Mouse (Mus musculus): ENCODE measurements at regions not wholly inside any gene's neighbourhood (a gene's known extent, or its start where the extent isn't known, plus 50 kb on each side); places are given as distances from the start of the nearest gene placed in this dataset.

GRCm38 (mm10) chr4:125847568-125847967 lies 176.8 kb upstream of the Csf3r start:
- Histone ChIP-seq H3K4me3 (ENCODE audit: control insufficient read depth, low read depth, low read length) (no peak overlapping the region), H3K36me3 (ENCODE audit: control insufficient read depth, insufficient read depth, low read length) (no peaks in the 10 kb centered on the region), H3K4me1 (ENCODE audit: control insufficient read depth, insufficient read depth, low read length) (peaks cover 3% of the 10 kb centered on the region), H3K27me3 (ENCODE audit: control insufficient read depth, insufficient read depth, low read length) (no peaks in the 10 kb centered on the region), H3K27ac (ENCODE audit: control insufficient read depth, insufficient read depth, low read depth, low read length) (no peak overlapping the region)
- TF ChIP-seq CTCF (IDR thresholded peaks at IDR 0.05; ENCODE audit: control insufficient read depth, insufficient read depth, insufficient replicate concordance, low read depth, low read length) (no peak), POLR2A (IDR thresholded peaks at IDR 0.05; ENCODE audit: control insufficient read depth, low read depth, low read length) (no peak)

GRCm38 (mm10) chr4:125850300-125850699 lies 174.1 kb upstream of the Csf3r start:
- Histone ChIP-seq H3K27ac (ENCODE audit: control insufficient read depth, insufficient read depth, low read depth, low read length) (no peak overlapping the region), H3K27me3 (ENCODE audit: control insufficient read depth, insufficient read depth, low read length) (no peaks in the 10 kb centered on the region), H3K4me1 (ENCODE audit: control insufficient read depth, insufficient read depth, low read length) (peaks cover 3% of the 10 kb centered on the region), H3K4me3 (ENCODE audit: control insufficient read depth, low read depth, low read length) (no peak overlapping the region), H3K36me3 (ENCODE audit: control insufficient read depth, insufficient read depth, low read length) (no peaks in the 10 kb centered on the region)
- peak; percentile 47; the same call in 1 of the 2 replicates for TF ChIP-seq CTCF (IDR thresholded peaks at IDR 0.05; ENCODE audit: control insufficient read depth, insufficient read depth, insufficient replicate concordance, low read depth, low read length)
- TF ChIP-seq POLR2A (IDR thresholded peaks at IDR 0.05; ENCODE audit: control insufficient read depth, low read depth, low read length) = no peak

DNA sequence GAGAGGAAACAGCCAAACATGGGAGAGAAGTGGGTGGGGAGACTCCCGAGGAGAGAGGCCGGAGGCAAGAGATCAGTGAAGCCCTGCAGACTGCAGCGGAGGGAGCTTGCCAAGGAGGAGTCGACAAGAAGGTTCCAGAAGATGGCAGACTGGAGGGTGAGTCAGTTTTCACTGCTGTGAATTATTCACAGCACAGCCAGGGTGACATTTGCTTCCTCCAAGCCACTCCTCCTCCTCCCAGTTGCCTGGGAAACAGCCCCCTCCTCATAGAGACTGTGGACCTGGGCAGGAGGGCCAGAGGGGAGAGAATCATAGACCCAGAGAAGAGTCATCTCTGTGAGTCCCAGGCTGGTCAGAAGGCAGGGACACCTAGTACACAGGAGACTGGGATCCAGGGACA lies 171.8 kb upstream of the Csf3r start:
- no peak overlapping the region for H3K4me3 ChIP-seq (ENCODE audit: control insufficient read depth, low read depth, low read length)
- no peak overlapping the region for H3K27ac ChIP-seq (ENCODE audit: control insufficient read depth, insufficient read depth, low read depth, low read length)
- peaks cover 3% of the 10 kb centered on the region for H3K4me1 ChIP-seq (ENCODE audit: control insufficient read depth, insufficient read depth, low read length)
- H3K36me3 ChIP-seq (ENCODE audit: control insufficient read depth, insufficient read depth, low read length) = no peaks in the 10 kb centered on the region
- no peak for TF ChIP-seq CTCF (IDR thresholded peaks at IDR 0.05; ENCODE audit: control insufficient read depth, insufficient read depth, insufficient replicate concordance, low read depth, low read length)
- no peak for TF ChIP-seq POLR2A (IDR thresholded peaks at IDR 0.05; ENCODE audit: control insufficient read depth, low read depth, low read length)
- H3K27me3 ChIP-seq (ENCODE audit: control insufficient read depth, insufficient read depth, low read length) = no peaks in the 10 kb centered on the region

- Histone ChIP-seq H3K4me1 (ENCODE audit: control insufficient read depth, insufficient read depth, low read length) (no peaks in the 10 kb centered on the region), H3K4me3 (ENCODE audit: control insufficient read depth, low read depth, low read length) (no peak overlapping the region), H3K27me3 (ENCODE audit: control insufficient read depth, insufficient read depth, low read length) (no peaks in the 10 kb centered on the region), H3K27ac (ENCODE audit: control insufficient read depth, insufficient read depth, low read depth, low read length) (no peak overlapping the region), H3K36me3 (ENCODE audit: control insufficient read depth, insufficient read depth, low read length) (no peaks in the 10 kb centered on the region)
- TF ChIP-seq POLR2A (IDR thresholded peaks at IDR 0.05; ENCODE audit: control insufficient read depth, low read depth, low read length) = no peak
- TF ChIP-seq CTCF (IDR thresholded peaks at IDR 0.05; ENCODE audit: control insufficient read depth, insufficient read depth, insufficient replicate concordance, low read depth, low read length) = no peak
Observed at GRCm38 (mm10) chr4:125855983-125856591, 168.3 kb upstream of the Csf3r start.

GRCm38 (mm10) chr4:125856781-125857180 lies 167.6 kb upstream of the Csf3r start:
- Histone ChIP-seq H3K4me3 (ENCODE audit: control insufficient read depth, low read depth, low read length) (no peak overlapping the region), H3K36me3 (ENCODE audit: control insufficient read depth, insufficient read depth, low read length) (no peaks in the 10 kb centered on the region), H3K27me3 (ENCODE audit: control insufficient read depth, insufficient read depth, low read length) (no peaks in the 10 kb centered on the region), H3K27ac (ENCODE audit: control insufficient read depth, insufficient read depth, low read depth, low read length) (no peak overlapping the region), H3K4me1 (ENCODE audit: control insufficient read depth, insufficient read depth, low read length) (no peaks in the 10 kb centered on the region)
- no peak for TF ChIP-seq POLR2A (IDR thresholded peaks at IDR 0.05; ENCODE audit: control insufficient read depth, low read depth, low read length)

DNA sequence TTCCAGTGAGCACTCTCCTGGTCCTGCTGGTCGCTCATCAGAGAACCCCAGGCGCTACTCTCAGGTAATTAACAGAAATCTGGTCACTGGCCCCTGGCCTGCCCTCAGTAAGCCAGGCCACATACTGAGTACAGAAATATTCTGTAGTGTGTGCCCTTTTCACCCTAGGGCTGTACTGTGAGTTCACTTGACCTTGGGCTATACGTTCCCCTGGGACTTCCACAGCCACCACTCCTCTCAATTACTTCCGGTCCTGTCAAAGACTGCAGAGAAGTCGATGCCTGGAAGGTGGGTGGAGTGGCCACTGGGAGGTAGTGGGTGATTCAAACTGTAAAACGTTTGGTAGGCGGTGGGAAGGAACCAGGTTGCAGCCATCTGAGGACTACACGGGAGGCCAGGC lies 159.3 kb upstream of the Csf3r start:
- Histone ChIP-seq H3K27ac (ENCODE audit: control insufficient read depth, insufficient read depth, low read depth, low read length) (no peak overlapping the region), H3K4me3 (ENCODE audit: control insufficient read depth, low read depth, low read length) (no peak overlapping the region), H3K4me1 (ENCODE audit: control insufficient read depth, insufficient read depth, low read length) (no peaks in the 10 kb centered on the region), H3K36me3 (ENCODE audit: control insufficient read depth, insufficient read depth, low read length) (no peaks in the 10 kb centered on the region), H3K27me3 (ENCODE audit: control insufficient read depth, insufficient read depth, low read length) (no peaks in the 10 kb centered on the region)
- no peak for TF ChIP-seq POLR2A (IDR thresholded peaks at IDR 0.05; ENCODE audit: control insufficient read depth, low read depth, low read length)
- TF ChIP-seq CTCF (IDR thresholded peaks at IDR 0.05; ENCODE audit: control insufficient read depth, insufficient read depth, insufficient replicate concordance, low read depth, low read length) = no peak

GRCm38 (mm10) chr4:125865728-125866127 lies 158.6 kb upstream of the Csf3r start:
- no peaks in the 10 kb centered on the region for H3K4me1 ChIP-seq (ENCODE audit: control insufficient read depth, insufficient read depth, low read length)
- H3K4me3 ChIP-seq (ENCODE audit: control insufficient read depth, low read depth, low read length) = no peak overlapping the region
- TF ChIP-seq POLR2A (IDR thresholded peaks at IDR 0.05; ENCODE audit: control insufficient read depth, low read depth, low read length) = no peak
- no peak for TF ChIP-seq CTCF (IDR thresholded peaks at IDR 0.05; ENCODE audit: control insufficient read depth, insufficient read depth, insufficient replicate concordance, low read depth, low read length)
- H3K27me3 ChIP-seq (ENCODE audit: control insufficient read depth, insufficient read depth, low read length) = no peaks in the 10 kb centered on the region
- no peaks in the 10 kb centered on the region for H3K36me3 ChIP-seq (ENCODE audit: control insufficient read depth, insufficient read depth, low read length)
- no peak overlapping the region for H3K27ac ChIP-seq (ENCODE audit: control insufficient read depth, insufficient read depth, low read depth, low read length)

GRCm38 (mm10) chr4:125871211-125871610 lies 153.1 kb upstream of the Csf3r start:
- Histone ChIP-seq H3K27me3 (ENCODE audit: control insufficient read depth, insufficient read depth, low read length) (no peaks in the 10 kb centered on the region), H3K27ac (ENCODE audit: control insufficient read depth, insufficient read depth, low read depth, low read length) (no peak overlapping the region), H3K4me3 (ENCODE audit: control insufficient read depth, low read depth, low read length) (no peak overlapping the region), H3K36me3 (ENCODE audit: control insufficient read depth, insufficient read depth, low read length) (no peaks in the 10 kb centered on the region), H3K4me1 (ENCODE audit: control insufficient read depth, insufficient read depth, low read length) (no peaks in the 10 kb centered on the region)
- TF ChIP-seq POLR2A (IDR thresholded peaks at IDR 0.05; ENCODE audit: control insufficient read depth, low read depth, low read length) = no peak
- TF ChIP-seq CTCF (IDR thresholded peaks at IDR 0.05; ENCODE audit: control insufficient read depth, insufficient read depth, insufficient replicate concordance, low read depth, low read length) = no peak

Data from testis, adult 2 months (tissue).